Mouse (Mus musculus) liver, postnatal 0 days (tissue): ENCODE measurements around the gene Mrps14. TPM values are rescaled to one million over a fixed set of nuclear protein-coding genes. Genes with fewer than 3 reads are reported as not detected.
A peak's percentile ranks its signal among the peaks of the same experiment; 100 is the strongest.

Experiments used
- ATAC-seq: fragments of 200-750 bp; cut with Nextera tagmentation; 2 replicates; pipeline ENCODE4 v1.8.0; 2017; ENCODE audit warnings: mild to moderate bottlenecking, moderate library complexity
- DNase-seq: peaks from one replicate; pipeline ENCODE4 v3.0.0-alpha.2; 2016
- H3K27ac ChIP-seq: fragments of 300-500 bp; sonication (generic); 2 replicates; pipeline ENCODE4 v1.5.1; 2014; ENCODE audit warnings: antibody characterized with exemption, moderate library complexity, mild to moderate bottlenecking, low read depth
- H3K27me3 ChIP-seq: fragments of 300-500 bp; sonication (generic); 2 replicates; pipeline ENCODE4 v1.6.1; 2014; ENCODE audit warnings: low read length, control low read depth, mixed read lengths; ENCODE audit not compliant: insufficient read depth
- H3K36me3 ChIP-seq: fragments of 300-500 bp; sonication (generic); replicated peaks from 2 replicates; pipeline ENCODE4 v1.6.1; 2014; ENCODE audit warnings: mild to moderate bottlenecking, control low read depth, low read length, moderate library complexity, mixed read lengths; ENCODE audit not compliant: insufficient read depth
- H3K4me1 ChIP-seq: fragments of 300-500 bp; sonication (generic); 2 replicates; pipeline ENCODE4 v1.6.1; 2014; ENCODE audit warnings: antibody characterized with exemption, mild to moderate bottlenecking, control low read depth; ENCODE audit not compliant: insufficient read depth
- H3K4me2 ChIP-seq: fragments of 300-500 bp; sonication (generic); 2 replicates; pipeline ENCODE4 v1.6.1; 2014; ENCODE audit warnings: low read depth, mild to moderate bottlenecking, low read length, moderate library complexity, mixed read lengths
- H3K4me3 ChIP-seq: fragments of 300-500 bp; sonication (generic); 2 replicates; pipeline ENCODE4 v1.5.1; 2014; ENCODE audit warnings: low read depth, low read length
- H3K9ac ChIP-seq: fragments of 300-500 bp; sonication (generic); replicated peaks from 2 replicates; pipeline ENCODE4 v1.6.1; 2014; ENCODE audit warnings: mild to moderate bottlenecking, moderate library complexity
- H3K9me3 ChIP-seq: fragments of 300-500 bp; sonication (generic); 2 replicates; pipeline ENCODE4 v1.6.1; 2016; ENCODE audit warnings: mild to moderate bottlenecking, control low read depth, low read length, mixed read lengths
- CTCF ChIP-seq: sonication (generic); IDR thresholded peaks from 2 replicates; pipeline ENCODE4 v1.5.1; 2016; ENCODE audit warnings: antibody characterized with exemption, low read depth
- EP300 ChIP-seq: IDR thresholded peaks from 2 replicates; pipeline ENCODE4 v1.6.1; 2016; ENCODE audit warnings: antibody characterized with exemption, low read depth, mild to moderate bottlenecking
- WGBS: fragments of 180-500 bp; shearing (Covaris S2); extraction: QIAGEN DNeasy Blood & Tissue Kit; methylation state at CpG from one replicate; pipeline ENCODE4 v1.1.7; 2014; ENCODE audit not compliant: insufficient replicate concordance; 5-methylcytosine and 5-hydroxymethylcytosine counted together
- polyA plus RNA-seq: library from polyadenylated mRNA; unstranded; fragments of >200 nt; fragmentation: Nextera tagmentation; extraction: Ambion mirVana; gene quantifications from 2 replicates; pipeline ENCODE4 v1.2.1, GENCODE M21; 2015

Gene Mrps14
- polyA plus RNA-seq, 1 experiment from 2014 or later = 167 TPM

DNA sequence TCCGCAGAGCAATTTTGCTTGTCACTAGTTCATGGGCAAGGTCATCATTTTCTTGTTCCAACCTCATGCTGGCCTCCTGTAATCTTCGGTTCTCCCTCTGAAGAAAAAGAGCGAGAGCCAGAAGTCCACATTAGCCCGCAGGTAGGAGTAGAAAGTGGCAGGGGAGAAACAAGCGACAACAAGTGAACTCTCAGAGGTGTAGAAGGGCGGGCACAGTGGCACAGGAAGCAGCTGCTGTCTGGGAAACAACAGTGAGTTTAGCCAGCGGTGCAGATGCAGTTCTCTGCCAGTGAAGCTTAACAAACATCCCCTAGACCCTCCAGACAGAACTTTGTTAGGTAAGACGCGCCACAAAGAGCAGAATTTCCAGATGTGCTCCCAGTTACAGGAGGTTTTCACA, 52.5 kb downstream of the Mrps14 start:
- no peak overlapping the region for H3K27ac ChIP-seq

DNA sequence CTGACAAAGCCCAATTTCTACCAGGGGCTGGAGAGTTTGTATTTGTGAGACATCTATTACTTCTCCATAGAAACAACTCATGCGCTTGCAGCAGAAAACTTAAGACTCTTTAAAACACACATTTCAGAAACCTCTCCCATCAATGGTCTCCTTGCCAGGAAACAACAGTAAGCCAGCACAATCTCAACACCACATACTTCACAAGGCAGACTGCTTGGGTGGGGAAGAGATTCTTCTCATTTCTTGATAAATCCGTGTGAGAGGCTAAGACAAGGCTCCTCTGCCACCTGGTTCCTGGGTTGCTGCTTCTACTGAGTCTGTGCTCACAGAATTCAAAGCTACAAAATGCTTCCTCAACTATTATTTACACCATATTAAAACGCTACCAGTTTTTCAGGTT, 54.8 kb downstream of the Mrps14 start:
- Histone ChIP-seq H3K4me3 (no peak overlapping the region), H3K9me3 (peaks cover 2% of the 10 kb centered on the region; the same call in 1 of the 2 replicates), H3K27me3 (no peaks in the 10 kb centered on the region), H3K27ac (no peak overlapping the region), H3K36me3 (no peaks in the 10 kb centered on the region; the same call in 1 of the 2 replicates), H3K4me2 (no peak overlapping the region), H3K9ac (no peak overlapping the region), H3K4me1 (no peaks in the 10 kb centered on the region)
- DNase-seq = no peak
- WGBS = 68% methylated on average over 3 of the region's 3 CpGs
- ATAC-seq = no peak
- TF ChIP-seq CTCF = no peak
- TF ChIP-seq EP300 = no peak

More for the DNA sequence above, 52.5 kb downstream of the Mrps14 start:
- no peak overlapping the region for H3K4me2 ChIP-seq
- no peaks in the 10 kb centered on the region for H3K9me3 ChIP-seq
- ATAC-seq (no peak), DNase-seq (peak; percentile 23)
- WGBS = 65% methylated on average over 9 of the region's 9 CpGs
- H3K9ac ChIP-seq = no peak overlapping the region
- no peaks in the 10 kb centered on the region for H3K4me1 ChIP-seq
- peak overlapping the region; percentile 26; the same call in 1 of the 2 replicates for H3K4me3 ChIP-seq
- H3K27me3 ChIP-seq = no peaks in the 10 kb centered on the region
- TF ChIP-seq CTCF = no peak
- no peak for TF ChIP-seq EP300
- H3K36me3 ChIP-seq = no peaks in the 10 kb centered on the region

DNA sequence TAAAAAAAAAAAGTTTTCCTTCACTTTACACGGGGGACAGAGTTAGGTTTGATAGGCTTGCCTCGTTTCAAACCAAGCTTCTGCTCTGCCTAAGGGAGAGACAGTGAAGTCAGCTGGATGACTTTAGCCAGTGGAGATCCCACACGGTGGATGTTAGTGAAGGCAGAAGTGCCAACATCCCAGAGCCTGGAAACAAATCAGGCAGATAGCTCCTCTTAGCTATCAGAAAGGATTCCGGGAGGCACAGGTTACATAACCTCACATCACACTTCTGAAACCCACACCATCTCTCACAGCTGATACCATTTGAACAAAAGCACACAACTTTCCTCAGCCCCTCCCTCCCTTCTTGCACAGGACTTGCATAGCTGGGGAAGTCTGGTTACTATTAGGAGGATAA, 55.8 kb downstream of the Mrps14 start:
- WGBS = 53% methylated on average over 4 of the region's 4 CpGs
- ATAC-seq (no peak), DNase-seq (no peak)
- Histone ChIP-seq H3K4me3 (no peak overlapping the region), H3K27me3 (no peaks in the 10 kb centered on the region), H3K27ac (no peak overlapping the region), H3K9ac (no peak overlapping the region), H3K36me3 (peaks cover 3% of the 10 kb centered on the region; the same call in 1 of the 2 replicates), H3K9me3 (peaks cover 2% of the 10 kb centered on the region; the same call in 1 of the 2 replicates), H3K4me2 (no peak overlapping the region), H3K4me1 (no peaks in the 10 kb centered on the region)
- TF ChIP-seq EP300 (no peak), CTCF (no peak)

DNA sequence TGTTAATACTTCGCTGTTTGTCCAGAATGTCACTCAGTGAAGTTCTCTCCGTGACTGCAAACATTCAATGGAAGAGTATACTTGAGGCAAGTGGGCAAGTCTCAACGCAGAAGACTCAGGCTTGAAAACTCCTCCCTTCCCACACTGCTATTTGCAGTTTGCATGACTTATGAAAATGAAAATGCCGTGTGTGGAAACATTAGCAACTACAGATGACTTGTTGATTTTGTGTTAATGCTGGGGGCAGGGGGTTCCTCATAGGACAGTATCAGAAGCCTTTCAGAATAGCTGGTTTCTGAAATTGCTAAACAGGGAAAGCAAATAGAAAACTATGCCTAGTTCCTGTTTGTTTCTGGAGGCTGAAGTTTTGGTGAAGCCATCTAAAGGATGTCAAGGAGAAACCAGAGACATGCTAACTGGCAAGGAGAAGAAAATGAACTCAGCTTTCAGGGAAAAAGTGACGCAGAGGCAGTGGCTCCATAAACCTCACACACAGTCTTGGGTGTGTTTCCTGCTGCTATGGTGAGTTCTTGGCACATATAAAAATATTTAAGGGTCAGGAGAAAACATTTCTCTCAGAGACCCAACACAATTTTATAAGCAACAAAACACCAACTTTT, 56.5 kb downstream of the Mrps14 start:
- no peak for ATAC-seq
- Histone ChIP-seq H3K36me3 (peaks cover 3% of the 10 kb centered on the region; the same call in 1 of the 2 replicates), H3K4me2 (no peak overlapping the region), H3K27me3 (no peaks in the 10 kb centered on the region), H3K27ac (no peak overlapping the region), H3K9ac (no peak overlapping the region), H3K9me3 (peaks cover 2% of the 10 kb centered on the region; the same call in 1 of the 2 replicates), H3K4me3 (no peak overlapping the region), H3K4me1 (no peaks in the 10 kb centered on the region)
- TF ChIP-seq CTCF (no peak), EP300 (no peak)
- WGBS = 66% methylated on average over 5 of the region's 5 CpGs
- DNase-seq = no peak

Other genes starting within 250 kb of the Mrps14 start
- gene 4930523C07Rik, start 150.8 kb upstream of the Mrps14 start, polyA plus RNA-seq = 16.5 and 23.0 TPM in 2 replicates
- gene Tnn, start 41.6 kb upstream of the Mrps14 start, polyA plus RNA-seq = not detected in 2 replicates
- 66.0 and 75.2 TPM in 2 replicates for gene Cacybp, start 17.7 kb downstream of the Mrps14 start, polyA plus RNA-seq